Mouse (Mus musculus): ENCODE data around the gene Rragc.

DNA sequence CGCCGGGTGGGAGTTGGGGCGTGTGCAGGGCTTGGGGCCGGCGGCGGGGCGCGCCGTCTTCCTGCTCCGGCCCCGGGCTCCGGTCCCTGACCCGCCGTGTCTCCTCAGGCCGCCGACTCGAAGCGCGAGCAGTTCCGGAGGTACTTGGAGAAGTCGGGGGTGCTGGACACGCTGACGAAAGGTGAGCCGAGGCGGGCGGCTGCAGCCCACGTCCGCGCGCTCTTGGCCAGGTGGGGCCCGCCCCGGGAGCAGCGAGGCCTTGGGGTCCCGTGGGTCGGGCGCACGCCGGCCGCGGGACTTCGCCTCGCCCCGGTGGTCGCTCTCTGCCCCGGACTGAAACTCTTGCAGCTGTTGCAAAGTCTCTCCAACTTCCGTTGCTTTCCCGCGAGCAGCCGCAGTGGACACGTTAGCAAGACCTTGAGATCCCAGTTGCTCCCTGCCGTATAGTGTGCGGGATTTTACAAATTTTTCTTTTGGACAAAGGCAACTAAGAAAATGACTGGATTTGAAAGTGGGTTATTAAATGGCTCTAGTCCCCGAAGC, 12.0 kb upstream of the Rragc start:
- TF ChIP-seq CTCF (IDR thresholded peaks at IDR 0.05; ENCODE audit: low read depth, low read length) (no peak), TAL1 (conservative IDR thresholded peaks at IDR 0.05; ENCODE audit: low read depth, low read length) (no peak)

Data from G1E (cell line).